Mouse (Mus musculus): ENCODE data around the gene Glipr1l1. TPM values are rescaled to one million over a fixed set of nuclear protein-coding genes. Genes with fewer than 3 reads are reported as not detected.
"Not testable (repeated sequence)": the region's sequence is repeated elsewhere in the genome, so short reads cannot be mapped to it uniquely, and the experiment has no call there.

The Glipr1l1 gene
- not detected for total RNA-seq (2021)
- long read RNA-seq, experiment 1: 0 reads
- long read RNA-seq, experiment 2: 0 reads

- DNase-seq (ENCODE audit: low spot score in 2 of 2): peak; percentile 26 to 31
Observed at GRCm38 (mm10) chr10:112059702-112060582, at the start of gene Glipr1l1. TSS of gene Glipr1l1 (plus strand) at chr10:112060189.

DNA sequence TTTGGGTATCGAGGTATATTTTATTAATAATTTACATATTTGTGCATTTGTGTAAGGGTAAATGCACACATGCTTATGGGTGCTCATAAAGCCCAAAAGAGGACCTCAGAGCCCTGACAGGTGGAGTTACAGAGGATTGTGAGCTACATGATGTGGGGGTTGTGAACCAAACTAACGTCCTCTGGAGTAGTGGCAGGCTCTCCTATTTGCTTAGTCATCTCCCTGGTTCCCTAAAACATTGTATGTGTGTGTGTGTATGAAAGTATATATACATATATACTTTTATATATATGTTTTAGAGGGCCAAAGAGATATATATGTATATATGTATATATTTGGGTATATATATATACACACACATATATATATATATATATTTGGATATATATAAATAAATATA, 36.4 kb upstream of the Glipr1l1 start:
- DNase-seq (ENCODE audit: low spot score in 2 of 2): no peak

- not testable (repeated sequence) for DNase-seq (ENCODE audit: low spot score in 2 of 2)
Observed at GRCm38 (mm10) chr10:112028689-112029088, 31.3 kb upstream of the Glipr1l1 start.

- not testable (repeated sequence) for DNase-seq (ENCODE audit: low spot score in 2 of 2)
Observed at GRCm38 (mm10) chr10:112043523-112043922, 16.5 kb upstream of the Glipr1l1 start.

DNA sequence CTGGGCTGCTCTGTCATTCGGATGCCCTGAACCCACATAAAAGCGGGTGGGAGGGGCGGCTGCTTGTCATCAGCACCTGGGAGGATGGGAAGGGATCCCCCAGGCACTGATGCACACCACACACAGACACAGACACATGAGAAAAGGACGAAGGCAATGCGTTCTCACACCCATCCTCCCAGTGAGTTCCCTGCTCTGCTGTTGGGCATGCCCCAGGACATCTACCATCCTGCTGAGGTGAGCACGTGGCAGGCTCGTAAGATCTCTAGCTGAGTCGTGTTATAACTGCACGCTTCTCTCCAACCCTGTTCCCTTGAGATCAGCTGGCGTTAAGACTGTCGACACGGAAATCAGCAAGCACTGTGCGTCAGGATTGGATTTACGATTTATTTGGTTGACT, 15.7 kb upstream of the Glipr1l1 start:
- DNase-seq (ENCODE audit: low spot score in 2 of 2): not testable (repeated sequence)

- no peak for DNase-seq (ENCODE audit: low spot score in 2 of 2)
Observed at GRCm38 (mm10) chr10:112051220-112051619, 8.8 kb upstream of the Glipr1l1 start.

DNA sequence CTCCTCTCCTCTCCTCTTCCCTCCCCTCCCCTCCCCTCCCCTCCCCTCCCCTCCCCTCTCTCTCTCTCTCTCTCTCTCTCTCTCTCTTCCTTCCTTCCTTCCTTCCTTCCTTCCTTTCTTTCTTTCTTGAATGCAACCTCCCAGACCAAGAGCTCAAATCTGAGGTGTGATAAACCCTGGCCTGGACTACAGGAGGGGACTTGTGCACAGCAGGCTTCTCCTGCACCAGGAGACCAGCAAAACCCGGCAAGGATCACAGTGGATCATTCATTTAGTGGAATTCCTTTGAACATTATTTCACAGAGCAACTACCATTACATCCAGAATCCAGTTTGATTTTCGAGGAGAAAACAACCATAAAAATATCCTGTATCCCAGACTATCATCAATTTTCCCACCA, 8.0 kb upstream of the Glipr1l1 start:
- not testable (repeated sequence) for DNase-seq (ENCODE audit: low spot score in 2 of 2)

DNA sequence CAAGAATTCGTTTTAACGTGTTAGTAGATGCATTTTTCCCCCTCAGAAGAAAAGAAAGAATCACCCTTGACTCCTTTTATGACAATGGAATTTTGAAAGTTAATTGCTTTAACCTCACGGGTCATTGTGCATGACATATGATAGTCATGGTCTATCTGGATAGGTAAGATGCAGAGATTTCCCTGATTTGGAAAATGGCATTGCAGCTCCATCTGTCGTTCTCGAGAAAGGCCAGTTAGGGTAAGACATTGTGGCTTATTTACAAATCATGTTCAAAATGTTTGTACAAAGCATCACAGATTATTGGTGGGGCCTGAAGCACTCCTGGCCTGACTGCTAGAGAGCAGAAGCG, 570 bp downstream of the Glipr1l1 start:
- not testable (repeated sequence) for DNase-seq (ENCODE audit: low spot score in 2 of 2)

- DNase-seq (ENCODE audit: low spot score in 2 of 2): no peak
Observed at GRCm38 (mm10) chr10:112080044-112080443, 20.1 kb downstream of the Glipr1l1 start.

DNA sequence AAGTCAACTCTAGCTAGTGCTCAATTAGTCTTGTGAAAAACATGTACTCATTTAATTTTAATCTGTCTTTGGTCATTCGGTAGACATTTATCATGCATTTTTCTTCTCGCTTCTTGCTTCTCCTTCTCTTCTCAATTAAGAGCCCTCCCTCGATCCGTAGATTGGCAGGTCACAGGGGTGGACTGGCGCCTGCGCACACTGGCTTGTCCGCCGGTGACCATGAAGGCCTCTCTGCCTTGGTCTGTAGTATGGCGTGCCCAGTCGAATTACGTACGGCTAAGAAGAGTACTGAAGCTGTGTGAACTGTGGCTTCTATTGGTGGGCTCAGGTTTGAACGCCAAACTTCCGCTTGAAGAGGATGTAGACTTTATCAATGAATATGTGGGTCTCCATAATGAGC, 23.2 kb downstream of the Glipr1l1 start, which contains the start of gene Glipr1l2:
TSS of gene Glipr1l2 (plus strand) at position 198 of the 400 bp plus-strand sequence.
- no peak for DNase-seq (ENCODE audit: low spot score in 2 of 2)

GRCm38 (mm10) chr10:112105785-112106184, 45.8 kb downstream of the Glipr1l1 start:
- DNase-seq (ENCODE audit: low spot score in 2 of 2): peak; percentile 32 to 44

GRCm38 (mm10) chr10:112110401-112110800, 50.4 kb downstream of the Glipr1l1 start:
- no peak for DNase-seq (ENCODE audit: low spot score in 2 of 2)

GRCm38 (mm10) chr10:112125090-112125489, 65.1 kb downstream of the Glipr1l1 start:
- DNase-seq (ENCODE audit: low spot score in 2 of 2): not testable (repeated sequence)

- not testable (repeated sequence) for DNase-seq (ENCODE audit: low spot score in 2 of 2)
Observed at GRCm38 (mm10) chr10:112127682-112128230, 67.8 kb downstream of the Glipr1l1 start.

Other genes with a start within 250 kb of the Glipr1l1 start
- gene Krr1, start 87.5 kb upstream of the Glipr1l1 start, total RNA-seq (2021): 10 to 100 TPM; 34.5 to 38.6 TPM
- gene Glipr1, start 57.6 kb upstream of the Glipr1l1 start, total RNA-seq (2021): 1 to 10 TPM; 2.2 to 6.1 TPM
- gene Glipr1l2, start 23.2 kb downstream of the Glipr1l1 start, total RNA-seq (2021): not detected
- not detected for gene Glipr1l3, start 100.1 kb downstream of the Glipr1l1 start, total RNA-seq (2021)
- gene Caps2, start 103.4 kb downstream of the Glipr1l1 start, total RNA-seq (2021): not detected
- gene Kcnc2, start 210.9 kb downstream of the Glipr1l1 start, total RNA-seq (2021): under 1 TPM in 1 of 2 experiments, not detected in 1; 0.13 TPM

Measured in adrenal gland, adult 18-20 months (tissue).